Mouse (Mus musculus) layer of hippocampus, postnatal 36 days (tissue): Measurements from ENCODE around the gene Eif3k. TPM values are rescaled to one million over a fixed set of nuclear protein-coding genes. Genes with fewer than 3 reads are reported as not detected.

ENCODE experiments used
- DNase-seq, 2 experiments: peaks; one replicate each; pipeline ENCODE4 v3.0.0; 2022
- total RNA-seq, 2 experiments: library from RNA; stranded (reverse); gene quantifications; 2 replicates each; pipeline ENCODE4 v1.2.3; 2021

Gene Eif3k
- total RNA-seq, 2 experiments from 2014 or later: 190 to 196 TPM

- no peak for DNase-seq
These were observed 44.9 kb downstream of the Eif3k start for GRCm38 (mm10) chr7:28936787-28937186.

- no peak for DNase-seq
These were observed 47.8 kb downstream of the Eif3k start for GRCm38 (mm10) chr7:28933825-28934224.

- no peak for DNase-seq
These were observed 49.1 kb downstream of the Eif3k start for GRCm38 (mm10) chr7:28932421-28933041.

- no peak for DNase-seq
These were observed 50.0 kb downstream of the Eif3k start for GRCm38 (mm10) chr7:28931695-28932039.

GRCm38 (mm10) chr7:28931032-28931694, 50.5 kb downstream of the Eif3k start:
- no peak for DNase-seq

- DNase-seq: no peak
These were observed 51.2 kb downstream of the Eif3k start for GRCm38 (mm10) chr7:28930320-28931031.

- DNase-seq: no peak
These were observed 52.3 kb downstream of the Eif3k start for GRCm38 (mm10) chr7:28929381-28929780.

GRCm38 (mm10) chr7:28926172-28926571, 55.5 kb downstream of the Eif3k start:
- DNase-seq: no peak

GRCm38 (mm10) chr7:28925317-28925716, 56.3 kb downstream of the Eif3k start:
- no peak for DNase-seq

- DNase-seq: no peak
These were observed 56.9 kb downstream of the Eif3k start for GRCm38 (mm10) chr7:28924802-28925201.

GRCm38 (mm10) chr7:28923865-28924291, 57.8 kb downstream of the Eif3k start:
- DNase-seq: no peak

GRCm38 (mm10) chr7:28922606-28923005, 59.1 kb downstream of the Eif3k start:
- DNase-seq: no peak

- no peak for DNase-seq
These were observed 59.8 kb downstream of the Eif3k start for GRCm38 (mm10) chr7:28921722-28922465.

Other genes with a start within 250 kb of the Eif3k start
- 10 to 100 TPM; 55.7 to 56.6 TPM for gene Mrps12, start 240.0 kb downstream of the Eif3k start, total RNA-seq
- gene Sars2, start 239.9 kb downstream of the Eif3k start, total RNA-seq: 10 to 100 TPM in 1 of 2 experiments, 1 to 10 TPM in 1; 9.9 to 11.6 TPM
- gene Ccer2, start 225.7 kb downstream of the Eif3k start, total RNA-seq: under 1 TPM; 0.38 to 0.45 TPM
- 100 to 1,000 TPM; 156 to 162 TPM for gene Sirt2, start 215.1 kb downstream of the Eif3k start, total RNA-seq
- gene Nfkbib, start 214.4 kb downstream of the Eif3k start, total RNA-seq: 10 to 100 TPM; 25.3 to 29.2 TPM
- gene Rinl, start 192.9 kb downstream of the Eif3k start, total RNA-seq: 1 to 10 TPM; 2.5 TPM
- 100 to 1,000 TPM; 417 to 431 TPM for gene Hnrnpl, start 173.3 kb downstream of the Eif3k start, total RNA-seq
- gene Ech1, start 156.6 kb downstream of the Eif3k start, total RNA-seq: 10 to 100 TPM; 60.8 to 61.8 TPM
- 1 to 10 TPM; 3.6 to 6.1 TPM for gene Lgals4, start 148.0 kb downstream of the Eif3k start, total RNA-seq
- gene Lgals7, start 118.0 kb downstream of the Eif3k start, total RNA-seq: not detected
- under 1 TPM; 0.22 to 0.35 TPM for gene Capn12, start 100.4 kb downstream of the Eif3k start, total RNA-seq
- 100 to 1,000 TPM; 121 to 130 TPM for gene Actn4, start 19.5 kb downstream of the Eif3k start, total RNA-seq
- gene Map4k1, start 186 bp upstream of the Eif3k start, total RNA-seq: 1 to 10 TPM; 1.7 to 1.9 TPM
- 10 to 100 TPM; 13.9 to 17.7 TPM for gene Ryr1, start 143.3 kb upstream of the Eif3k start, total RNA-seq
- 1 to 10 TPM; 1.1 to 1.7 TPM for gene Rasgrp4, start 153.0 kb upstream of the Eif3k start, total RNA-seq
- 10 to 100 TPM; 30.0 to 32.1 TPM for gene Fam98c, start 174.4 kb upstream of the Eif3k start, total RNA-seq
- gene Ggn, start 188.3 kb upstream of the Eif3k start, total RNA-seq: under 1 TPM; 0.76 to 0.77 TPM
- 10 to 100 TPM; 45.3 to 51.0 TPM for gene Spred3, start 188.5 kb upstream of the Eif3k start, total RNA-seq
- 100 to 1,000 TPM; 136 to 154 TPM for gene Psmd8, start 198.8 kb upstream of the Eif3k start, total RNA-seq
- 1 to 10 TPM; 1.7 to 1.9 TPM for gene Catsperg1, start 232.2 kb upstream of the Eif3k start, total RNA-seq